Mouse (Mus musculus) cerebellum, adult 11 months (tissue): ENCODE measurements around the gene Fam98a.

Experiments used
- DNase-seq: peaks from one replicate; pipeline ENCODE4 v3.0.0; 2022

Fam98a gene

GRCm38 (mm10) chr17:75521236-75521842 is 30.4 kb downstream of the Fam98a start:
- no peak for DNase-seq

GRCm38 (mm10) chr17:75519239-75519900 is 32.4 kb downstream of the Fam98a start:
- no peak for DNase-seq

DNA sequence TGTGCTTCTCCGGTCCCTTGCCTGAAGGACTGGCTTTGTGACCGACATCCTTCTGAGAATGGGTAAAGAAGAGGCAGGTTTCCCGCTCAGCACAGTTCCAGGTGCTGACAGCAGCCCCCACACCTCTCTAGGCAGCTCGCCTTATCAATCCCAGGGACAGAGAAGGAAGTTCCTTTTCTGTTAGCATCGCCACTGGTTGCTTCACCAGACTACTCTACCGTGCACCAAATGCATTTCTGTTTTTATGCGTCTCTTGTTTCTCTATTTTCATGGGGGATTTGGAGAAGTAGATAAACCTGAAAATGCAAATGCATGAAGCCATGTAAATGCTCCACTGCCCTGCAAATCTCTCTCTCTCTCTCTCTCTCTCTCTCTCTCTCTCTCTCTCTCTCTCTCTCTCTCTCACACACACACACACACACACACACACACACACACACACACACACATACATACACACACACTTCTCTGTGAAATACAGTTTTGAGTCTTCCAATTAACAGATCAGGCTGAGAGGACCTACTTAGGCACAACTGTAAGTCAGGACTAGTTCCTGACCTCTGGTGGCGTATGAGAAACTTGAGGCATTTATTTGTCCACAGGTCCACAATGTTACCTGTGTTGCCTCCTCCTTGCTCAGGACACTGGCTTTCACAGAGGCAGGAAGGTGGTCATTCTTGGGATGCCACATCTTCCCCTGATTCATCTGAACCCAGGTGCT is 33.4 kb downstream of the Fam98a start:
- DNase-seq, result no peak

DNA sequence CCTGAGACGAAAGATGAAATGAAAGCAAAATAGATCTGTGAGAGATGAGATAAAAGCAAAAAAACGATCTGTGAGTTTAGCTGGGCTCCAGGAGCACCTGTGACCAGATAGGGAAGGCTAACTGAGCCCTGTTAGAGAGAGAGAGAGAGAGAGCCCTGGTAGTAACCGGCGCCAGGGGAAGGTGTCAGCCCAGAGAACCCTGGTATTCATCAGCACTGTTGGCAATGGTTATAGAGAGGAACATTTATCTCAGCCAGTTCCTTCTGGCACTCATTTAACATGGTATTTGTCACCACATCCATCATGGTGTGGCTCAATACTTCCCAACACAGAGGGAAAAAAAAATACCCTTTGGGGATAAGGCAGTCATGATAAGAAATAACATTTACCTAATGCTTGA is 35.2 kb downstream of the Fam98a start:
- no peak for DNase-seq

DNA sequence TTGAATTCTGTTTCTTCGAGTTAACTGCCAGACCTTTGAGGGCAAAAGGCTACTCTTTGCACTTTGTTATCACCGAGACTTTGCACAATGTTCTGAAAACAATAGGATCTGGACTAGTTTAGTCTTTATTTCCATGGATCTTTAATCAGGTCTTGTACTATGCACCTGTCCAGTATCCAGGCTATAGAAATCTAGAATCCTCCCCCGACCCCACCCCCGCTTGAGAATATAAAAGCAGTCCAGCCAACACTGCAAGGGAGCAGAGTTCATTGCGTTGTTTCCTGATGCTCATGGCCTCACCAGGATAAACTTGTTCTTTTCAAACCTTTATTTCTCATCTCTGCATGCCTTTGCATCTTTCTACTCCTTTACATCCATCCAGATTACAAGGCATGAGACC is 42.5 kb downstream of the Fam98a start:
- no peak for DNase-seq

- no peak for DNase-seq
These were observed 44.8 kb downstream of the Fam98a start for GRCm38 (mm10) chr17:75506708-75507641.

DNA sequence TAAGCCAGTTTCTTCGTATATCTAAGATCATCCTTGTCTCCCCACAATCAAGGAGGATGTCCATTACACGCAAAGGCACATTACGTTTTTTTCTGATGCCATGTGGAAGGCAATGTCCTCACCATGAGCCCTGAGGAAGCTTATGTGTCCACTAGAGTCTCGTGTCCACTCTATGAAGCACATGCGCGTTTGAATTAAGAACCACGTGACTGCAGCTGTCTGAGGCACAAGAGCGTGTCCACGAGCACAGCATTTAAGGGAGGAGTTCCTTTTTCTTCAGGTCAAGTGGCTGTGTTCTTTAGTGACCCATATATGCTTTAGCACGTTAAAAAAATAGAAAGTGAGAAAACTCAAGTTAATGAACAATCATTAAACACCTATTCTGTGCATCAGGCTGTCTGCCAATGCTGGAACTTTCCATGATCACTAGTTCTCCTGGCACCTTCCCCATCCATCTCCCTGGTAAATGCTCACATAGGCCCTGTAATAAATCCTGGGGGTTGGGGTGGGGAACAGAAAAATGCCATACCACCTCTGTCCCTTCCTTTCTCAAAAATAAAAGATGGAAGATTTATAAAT is 45.6 kb downstream of the Fam98a start:
- no peak for DNase-seq

- DNase-seq, result no peak
These were observed 46.7 kb downstream of the Fam98a start for GRCm38 (mm10) chr17:75505053-75505452.

GRCm38 (mm10) chr17:75503031-75503430 is 48.7 kb downstream of the Fam98a start:
- no peak for DNase-seq

- DNase-seq, result no peak
These were observed 53.5 kb downstream of the Fam98a start for GRCm38 (mm10) chr17:75498241-75498651.

- DNase-seq, result no peak
These were observed 56.5 kb downstream of the Fam98a start for GRCm38 (mm10) chr17:75495213-75495612.
